Mouse (Mus musculus) hindbrain, embryonic 13.5 days (tissue): ENCODE measurements around the gene Ric8a. TPM values are rescaled to one million over a fixed set of nuclear protein-coding genes. Genes with fewer than 3 reads are reported as not detected.

Experiments used
- ATAC-seq: fragments of 200-750 bp; cut with Nextera tagmentation; 2 replicates; pipeline ENCODE4 v1.8.0; 2017; ENCODE audit warnings: moderate TSS enrichment; ENCODE audit not compliant: low FRiP score
- H3K27ac ChIP-seq: fragments of 300-500 bp; sonication (generic); 2 replicates; pipeline ENCODE4 v1.5.1; 2015; ENCODE audit warnings: inconsistent platforms, mild to moderate bottlenecking, moderate library complexity
- H3K27me3 ChIP-seq: fragments of 300-500 bp; sonication (generic); 2 replicates; pipeline ENCODE4 v1.6.1; 2015; ENCODE audit warnings: mild to moderate bottlenecking, inconsistent platforms
- H3K36me3 ChIP-seq: fragments of 300-500 bp; sonication (generic); 2 replicates; pipeline ENCODE4 v1.6.1; 2015; ENCODE audit warnings: mild to moderate bottlenecking, inconsistent platforms
- H3K4me1 ChIP-seq: fragments of 300-500 bp; sonication (generic); replicated peaks from 2 replicates; pipeline ENCODE4 v1.6.1; 2015; ENCODE audit warnings: inconsistent platforms
- H3K4me2 ChIP-seq: fragments of 300-500 bp; sonication (generic); 2 replicates; pipeline ENCODE4 v1.6.1; 2015; ENCODE audit warnings: inconsistent platforms, mild to moderate bottlenecking, moderate library complexity
- H3K4me3 ChIP-seq: fragments of 300-500 bp; sonication (generic); 2 replicates; pipeline ENCODE4 v1.5.1; 2015; ENCODE audit warnings: mild to moderate bottlenecking, inconsistent platforms
- H3K9ac ChIP-seq: fragments of 300-500 bp; sonication (generic); 2 replicates; pipeline ENCODE4 v1.6.1; 2015; ENCODE audit warnings: mild to moderate bottlenecking, inconsistent platforms
- H3K9me3 ChIP-seq: fragments of 300-500 bp; sonication (generic); 2 replicates; pipeline ENCODE4 v1.6.1; 2016; ENCODE audit warnings: inconsistent platforms
- WGBS: fragments of 180-500 bp; shearing (Covaris S2); methylation state at CpG from one replicate; pipeline ENCODE4 v1.1.7; 2015; 5-methylcytosine and 5-hydroxymethylcytosine counted together
- polyA plus RNA-seq: library from polyadenylated mRNA; unstranded; fragments of >200 nt; fragmentation: Nextera tagmentation; extraction: Ambion mirVana; gene quantifications from 2 replicates; pipeline ENCODE4 v1.2.1, GENCODE M21; 2015

Ric8a gene
- polyA plus RNA-seq, 1 experiment from 2014 or later, result 96.7 TPM

- Histone ChIP-seq H3K4me3 (no peak within 1 kb of the TSS), H3K36me3 (no peaks in the 10 kb centered on the region), H3K4me1 (no peaks in the 10 kb centered on the region), H3K9ac (no peak within 1 kb of the TSS), H3K9me3 (no peaks in the 10 kb centered on the region), H3K4me2 (no peak within 1 kb of the TSS), H3K27ac (no peak within 1 kb of the TSS), H3K27me3 (peaks cover 12% of the 10 kb centered on the region)
- no peak for ATAC-seq
- WGBS, result 55% methylated on average over 20 of the region's 20 CpGs
These were observed 21.6 kb upstream of the Ric8a start, which contains the start of gene Urah for GRCm38 (mm10) chr7:140834968-140835757. Gene Urah (plus strand): TSS chr7:140835018.

- Histone ChIP-seq H3K9me3 (no peaks in the 10 kb centered on the region), H3K4me1 (no peaks in the 10 kb centered on the region), H3K27ac (no peak overlapping the region), H3K9ac (no peak overlapping the region), H3K27me3 (peaks cover 18% of the 10 kb centered on the region), H3K36me3 (no peaks in the 10 kb centered on the region), H3K4me2 (no peak overlapping the region), H3K4me3 (no peak overlapping the region)
- ATAC-seq, result no peak
- 86% methylated on average over 2 of the region's 2 CpGs for WGBS
These were observed 21.0 kb upstream of the Ric8a start for GRCm38 (mm10) chr7:140835758-140836087.

GRCm38 (mm10) chr7:140836243-140837115, 20.3 kb upstream of the Ric8a start:
- no peak for ATAC-seq
- H3K27ac ChIP-seq, result no peak overlapping the region
- 89% methylated on average over 9 of the region's 9 CpGs for WGBS
- no peaks in the 10 kb centered on the region for H3K9me3 ChIP-seq
- no peaks in the 10 kb centered on the region for H3K36me3 ChIP-seq
- H3K27me3 ChIP-seq, result peaks cover 25% of the 10 kb centered on the region
- no peak overlapping the region for H3K4me3 ChIP-seq
- H3K4me2 ChIP-seq, result no peak overlapping the region
- H3K4me1 ChIP-seq, result no peaks in the 10 kb centered on the region
- H3K9ac ChIP-seq, result 0 out of 2 replicates have a peak overlapping the region, but pooled peaks have one; percentile 25

- no peaks in the 10 kb centered on the region for H3K4me1 ChIP-seq
- H3K27ac ChIP-seq, result no peak overlapping the region
- H3K4me3 ChIP-seq, result no peak overlapping the region
- peaks cover 44% of the 10 kb centered on the region for H3K27me3 ChIP-seq
- no peak overlapping the region for H3K9ac ChIP-seq
- H3K9me3 ChIP-seq, result no peaks in the 10 kb centered on the region
- no peak for ATAC-seq
- 67% methylated on average over 5 of the region's 5 CpGs for WGBS
- H3K36me3 ChIP-seq, result no peaks in the 10 kb centered on the region
- H3K4me2 ChIP-seq, result no peak overlapping the region
These were observed 17.2 kb upstream of the Ric8a start for GRCm38 (mm10) chr7:140839556-140839955.

GRCm38 (mm10) chr7:140840750-140841735, 15.7 kb upstream of the Ric8a start:
- Histone ChIP-seq H3K27ac (no peak overlapping the region), H3K4me3 (no peak overlapping the region), H3K9me3 (no peaks in the 10 kb centered on the region), H3K4me1 (0 out of 2 replicates have a peak, but pooled peaks cover 2% of the 10 kb centered on the region), H3K9ac (no peak overlapping the region), H3K36me3 (no peaks in the 10 kb centered on the region), H3K27me3 (peaks cover 46% of the 10 kb centered on the region), H3K4me2 (no peak overlapping the region)
- WGBS, result 41% methylated on average over 19 of the region's 19 CpGs
- no peak for ATAC-seq

- ATAC-seq, result no peak
- H3K4me2 ChIP-seq, result no peak overlapping the region
- peaks cover 56% of the 10 kb centered on the region for H3K27me3 ChIP-seq
- H3K4me1 ChIP-seq, result 0 out of 2 replicates have a peak, but pooled peaks cover 2% of the 10 kb centered on the region
- no peak overlapping the region for H3K9ac ChIP-seq
- 80% methylated on average over 7 of the region's 7 CpGs for WGBS
- no peak overlapping the region for H3K27ac ChIP-seq
- H3K36me3 ChIP-seq, result no peaks in the 10 kb centered on the region
- no peaks in the 10 kb centered on the region for H3K9me3 ChIP-seq
- no peak overlapping the region for H3K4me3 ChIP-seq
These were observed 13.0 kb upstream of the Ric8a start for GRCm38 (mm10) chr7:140843806-140844205.

GRCm38 (mm10) chr7:140844905-140845665, 11.7 kb upstream of the Ric8a start, which contains the start of gene Scgb1c1:
Gene Scgb1c1 (plus strand): TSS chr7:140845547.
- WGBS, result 34% methylated on average over 14 of the region's 14 CpGs
- 0 out of 2 replicates have a peak, but pooled peaks cover 2% of the 10 kb centered on the region for H3K4me1 ChIP-seq
- H3K9me3 ChIP-seq, result no peaks in the 10 kb centered on the region

GRCm38 (mm10) chr7:140845683-140846082, 11.1 kb upstream of the Ric8a start:
- peaks cover 44% of the 10 kb centered on the region for H3K27me3 ChIP-seq
- 73% methylated on average over 4 of the region's 4 CpGs for WGBS
- H3K9me3 ChIP-seq, result no peaks in the 10 kb centered on the region
- no peak overlapping the region for H3K27ac ChIP-seq
- H3K4me2 ChIP-seq, result no peak overlapping the region
- H3K9ac ChIP-seq, result no peak overlapping the region
- no peak overlapping the region for H3K4me3 ChIP-seq
- H3K4me1 ChIP-seq, result 0 out of 2 replicates have a peak, but pooled peaks cover 2% of the 10 kb centered on the region
- no peaks in the 10 kb centered on the region for H3K36me3 ChIP-seq
- ATAC-seq, result no peak

More at GRCm38 (mm10) chr7:140844905-140845665, 11.7 kb upstream of the Ric8a start, which contains the start of gene Scgb1c1:
- no peak within 1 kb of the TSS for H3K9ac ChIP-seq
- H3K36me3 ChIP-seq, result no peaks in the 10 kb centered on the region
- no peak within 1 kb of the TSS for H3K27ac ChIP-seq
- H3K27me3 ChIP-seq, result peaks cover 50% of the 10 kb centered on the region
- ATAC-seq, result peak; percentile 79
- H3K4me3 ChIP-seq, result no peak within 1 kb of the TSS
- no peak within 1 kb of the TSS for H3K4me2 ChIP-seq

- 0 out of 2 replicates have a peak, but pooled peaks cover 2% of the 10 kb centered on the region for H3K4me1 ChIP-seq
- no peaks in the 10 kb centered on the region for H3K9me3 ChIP-seq
- ATAC-seq, result no peak
- no peak overlapping the region for H3K4me2 ChIP-seq
- H3K27ac ChIP-seq, result no peak overlapping the region
- peaks cover 8% of the 10 kb centered on the region for H3K36me3 ChIP-seq
- peaks cover 34% of the 10 kb centered on the region for H3K27me3 ChIP-seq
- H3K9ac ChIP-seq, result peak overlapping the region; percentile 24; the same call in 1 of the 2 replicates
- H3K4me3 ChIP-seq, result no peak overlapping the region
- 82% methylated on average over 10 of the region's 10 CpGs for WGBS
These were observed 10.1 kb upstream of the Ric8a start for GRCm38 (mm10) chr7:140846676-140847075.

GRCm38 (mm10) chr7:140847755-140848580, 8.8 kb upstream of the Ric8a start, which contains the start of gene Odf3:
Gene Odf3 (plus strand): TSS chr7:140847805.
- peaks cover 21% of the 10 kb centered on the region for H3K36me3 ChIP-seq
- H3K27me3 ChIP-seq, result peaks cover 26% of the 10 kb centered on the region
- 0 out of 2 replicates have a peak, but pooled peaks cover 2% of the 10 kb centered on the region for H3K4me1 ChIP-seq
- ATAC-seq, result no peak
- H3K4me3 ChIP-seq, result no peak within 1 kb of the TSS
- no peak within 1 kb of the TSS for H3K27ac ChIP-seq
- no peaks in the 10 kb centered on the region for H3K9me3 ChIP-seq
- WGBS, result 76% methylated on average over 11 of the region's 11 CpGs
- H3K9ac ChIP-seq, result peak within 1 kb of the TSS; percentile 24; the same call in 1 of the 2 replicates
- H3K4me2 ChIP-seq, result no peak within 1 kb of the TSS
